Mouse (Mus musculus): ENCODE measurements around the gene Klf16. TPM values are rescaled to one million over a fixed set of nuclear protein-coding genes. Genes with fewer than 3 reads are reported as not detected.

The Klf16 gene
- polyA plus RNA-seq, 1 experiment from 2014 or later: 12.1 TPM

GRCm38 (mm10) chr10:80585581-80585980, 8.5 kb upstream of the Klf16 start:
- Histone ChIP-seq H3K9ac (replicated peaks) (no peak overlapping the region; the same call in 1 of the 2 replicates), H3K36me3 (peaks cover 56% of the 10 kb centered on the region), H3K4me1 (replicated peaks) (peaks cover 30% of the 10 kb centered on the region), H3K4me3 (replicated peaks) (0 out of 2 replicates have a peak overlapping the region, but pooled peaks have one; percentile 8), H3K9me3 (no peaks in the 10 kb centered on the region), H3K4me2 (peak overlapping the region; percentile 32), H3K27me3 (no peaks in the 10 kb centered on the region), H3K27ac (no peak overlapping the region)
- no peak for ATAC-seq (ENCODE audit: insufficient number of reproducible peaks, insufficient read depth, low FRiP score, low TSS enrichment, low read depth)
- 90% methylated on average over 8 of the region's 8 CpGs for WGBS

DNA sequence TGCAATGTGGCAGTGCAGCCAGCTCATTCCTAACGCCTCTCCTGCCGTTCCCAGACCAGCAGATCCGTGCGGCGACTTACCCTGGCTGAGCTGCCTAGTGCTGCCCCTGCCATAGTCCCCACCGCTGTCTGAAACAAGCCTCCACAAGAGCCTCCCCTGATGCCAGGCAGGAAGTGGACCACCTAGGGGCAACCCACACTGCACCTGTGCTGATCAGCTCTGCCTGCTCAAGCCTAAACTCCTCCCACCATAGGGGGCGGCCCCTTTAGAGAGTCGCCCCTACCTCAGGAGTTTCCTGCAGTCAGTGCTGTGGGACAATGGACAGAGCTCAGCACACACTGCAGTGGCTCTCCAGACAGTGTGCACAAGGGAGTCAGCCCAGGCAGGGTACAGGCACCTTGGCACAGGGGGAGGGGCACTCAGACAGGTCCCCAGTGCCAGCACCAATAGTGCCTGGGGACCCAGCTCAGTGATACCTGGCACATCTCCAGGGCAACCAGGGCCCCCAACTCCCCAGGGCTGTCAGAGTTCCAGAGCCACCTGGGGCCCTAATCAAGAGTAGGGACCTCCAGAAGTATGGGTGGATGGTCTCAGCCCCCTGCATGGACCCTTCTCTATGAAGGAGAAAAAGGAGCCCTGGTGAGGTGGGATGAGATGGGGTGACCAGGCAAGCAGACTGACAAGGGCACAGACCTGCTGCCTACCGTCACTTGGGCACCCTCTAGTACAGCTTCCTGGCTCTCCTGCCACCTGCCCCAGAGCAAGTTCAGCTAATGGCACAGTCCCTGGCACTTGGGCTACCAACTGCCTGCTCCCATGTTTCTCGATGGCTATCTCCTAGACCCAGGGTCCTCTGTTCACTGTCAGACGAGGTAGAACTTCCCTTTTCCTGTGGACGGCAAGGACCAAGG, 7.8 kb upstream of the Klf16 start:
- no peak for ATAC-seq (ENCODE audit: insufficient number of reproducible peaks, insufficient read depth, low FRiP score, low TSS enrichment, low read depth)

GRCm38 (mm10) chr10:80584045-80584488, 6.9 kb upstream of the Klf16 start:
- H3K36me3 ChIP-seq: peaks cover 56% of the 10 kb centered on the region
- H3K27ac ChIP-seq: no peak overlapping the region
- H3K27me3 ChIP-seq: no peaks in the 10 kb centered on the region
- H3K9ac ChIP-seq (replicated peaks): 0 out of 2 replicates have a peak overlapping the region, but pooled peaks have one; percentile 34
- ATAC-seq (ENCODE audit: insufficient number of reproducible peaks, insufficient read depth, low FRiP score, low TSS enrichment, low read depth): no peak
- H3K4me2 ChIP-seq: no peak overlapping the region
- H3K9me3 ChIP-seq: no peaks in the 10 kb centered on the region
- no peak overlapping the region for H3K4me3 ChIP-seq (replicated peaks)
- 65% methylated on average over 12 of the region's 12 CpGs for WGBS
- peaks cover 24% of the 10 kb centered on the region for H3K4me1 ChIP-seq (replicated peaks)

More for the DNA sequence above, 7.8 kb upstream of the Klf16 start:
- H3K9me3 ChIP-seq: no peaks in the 10 kb centered on the region
- H3K4me3 ChIP-seq (replicated peaks): 0 out of 2 replicates have a peak overlapping the region, but pooled peaks have one; percentile 8
- H3K27ac ChIP-seq: no peak overlapping the region
- H3K36me3 ChIP-seq: peaks cover 56% of the 10 kb centered on the region
- peaks cover 30% of the 10 kb centered on the region for H3K4me1 ChIP-seq (replicated peaks)
- peak overlapping the region; percentile 34; the same call in 1 of the 2 replicates for H3K9ac ChIP-seq (replicated peaks)
- WGBS: 75% methylated on average over 12 of the region's 12 CpGs
- no peaks in the 10 kb centered on the region for H3K27me3 ChIP-seq
- peak overlapping the region; percentile 32; the same call in 1 of the 2 replicates for H3K4me2 ChIP-seq

DNA sequence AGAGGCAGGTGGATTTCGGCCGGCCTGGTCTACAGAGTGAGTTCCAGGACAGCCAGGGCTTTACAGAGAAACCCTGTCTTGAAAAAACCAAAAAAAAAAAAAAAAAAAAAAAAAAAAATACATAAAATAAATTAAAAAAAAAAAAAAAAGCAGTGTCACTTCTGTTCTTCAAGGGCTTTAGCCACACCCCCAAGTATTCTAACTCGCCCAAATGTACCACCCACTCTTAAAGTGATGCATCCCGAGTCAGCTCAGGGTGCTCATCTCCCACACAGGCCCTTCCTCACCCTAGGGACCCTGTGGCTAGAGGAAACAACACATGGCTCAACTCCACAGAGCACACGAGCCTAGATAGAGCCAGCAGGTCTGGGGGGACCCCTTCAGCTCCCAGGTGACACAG, 5.9 kb upstream of the Klf16 start:
- no peak for ATAC-seq (ENCODE audit: insufficient number of reproducible peaks, insufficient read depth, low FRiP score, low TSS enrichment, low read depth)
- Histone ChIP-seq H3K9me3 (no peaks in the 10 kb centered on the region), H3K36me3 (peaks cover 56% of the 10 kb centered on the region), H3K4me3 (replicated peaks) (no peak overlapping the region), H3K4me1 (replicated peaks) (peaks cover 22% of the 10 kb centered on the region), H3K27me3 (no peaks in the 10 kb centered on the region), H3K27ac (no peak overlapping the region), H3K9ac (replicated peaks) (no peak overlapping the region), H3K4me2 (no peak overlapping the region)
- 92% methylated on average over 5 of the region's 5 CpGs for WGBS

DNA sequence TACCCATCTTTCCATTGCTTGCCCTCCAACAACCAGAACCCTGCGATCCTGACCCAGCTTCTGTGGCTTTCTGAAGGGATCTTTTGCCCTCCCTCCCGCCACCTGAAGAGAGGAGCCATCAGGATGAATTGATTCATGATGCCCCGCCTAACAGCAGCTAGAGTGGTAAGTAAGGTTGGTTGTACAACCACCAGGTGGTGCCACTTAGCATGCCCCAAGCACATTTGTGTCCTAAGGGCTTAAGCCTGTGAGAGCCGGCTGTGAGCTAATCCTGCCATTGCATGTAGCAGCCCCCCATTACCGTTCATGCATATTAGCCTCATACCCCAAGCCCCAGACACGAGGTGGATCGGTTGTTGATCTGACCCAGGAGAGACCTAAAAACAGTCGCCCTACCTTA, 1.8 kb upstream of the Klf16 start:
- peak overlapping the region; percentile 76; the same call in 1 of the 2 replicates for H3K9ac ChIP-seq (replicated peaks)
- H3K27me3 ChIP-seq: no peaks in the 10 kb centered on the region
- H3K9me3 ChIP-seq: no peaks in the 10 kb centered on the region
- peaks cover 31% of the 10 kb centered on the region for H3K4me1 ChIP-seq (replicated peaks)
- H3K36me3 ChIP-seq: peaks cover 25% of the 10 kb centered on the region
- H3K4me2 ChIP-seq: peak overlapping the region; percentile 98
- peak overlapping the region; percentile 91 for H3K27ac ChIP-seq
- ATAC-seq (ENCODE audit: insufficient number of reproducible peaks, insufficient read depth, low FRiP score, low TSS enrichment, low read depth): no peak
- WGBS: 9% methylated on average over 8 of the region's 8 CpGs
- H3K4me3 ChIP-seq (replicated peaks): peak overlapping the region; percentile 85

GRCm38 (mm10) chr10:80578131-80578750, 1.1 kb upstream of the Klf16 start:
- Histone ChIP-seq H3K9me3 (no peaks in the 10 kb centered on the region), H3K27me3 (no peaks in the 10 kb centered on the region), H3K27ac (peak overlapping the region; percentile 91), H3K4me2 (peak overlapping the region; percentile 98), H3K4me1 (replicated peaks) (peaks cover 34% of the 10 kb centered on the region), H3K36me3 (peaks cover 18% of the 10 kb centered on the region), H3K9ac (replicated peaks) (peak overlapping the region; percentile 76), H3K4me3 (replicated peaks) (peak overlapping the region; percentile 85)
- WGBS: under 1% methylated on average over 29 of the region's 29 CpGs
- ATAC-seq (ENCODE audit: insufficient number of reproducible peaks, insufficient read depth, low FRiP score, low TSS enrichment, low read depth): peak; percentile 26; the same call in 1 of the 2 replicates

- H3K4me2 ChIP-seq: peak overlapping the region; percentile 98
- WGBS: under 1% methylated on average over 91 of the region's 96 CpGs
- peak overlapping the region; percentile 85 for H3K4me3 ChIP-seq (replicated peaks)
- H3K9ac ChIP-seq (replicated peaks): peak overlapping the region; percentile 76
- H3K36me3 ChIP-seq: peaks cover 5% of the 10 kb centered on the region
- H3K4me1 ChIP-seq (replicated peaks): peaks cover 46% of the 10 kb centered on the region
- H3K27ac ChIP-seq: peak overlapping the region; percentile 91
- no peaks in the 10 kb centered on the region for H3K9me3 ChIP-seq
- no peak for ATAC-seq (ENCODE audit: insufficient number of reproducible peaks, insufficient read depth, low FRiP score, low TSS enrichment, low read depth)
- H3K27me3 ChIP-seq: no peaks in the 10 kb centered on the region
These were observed 548 bp downstream of the Klf16 start for GRCm38 (mm10) chr10:80576351-80577194.

- WGBS: 15% methylated on average over 17 of the region's 17 CpGs
- ATAC-seq (ENCODE audit: insufficient number of reproducible peaks, insufficient read depth, low FRiP score, low TSS enrichment, low read depth): no peak
- H3K27me3 ChIP-seq: no peaks in the 10 kb centered on the region
These were observed 1.2 kb downstream of the Klf16 start for GRCm38 (mm10) chr10:80575925-80576324.

DNA sequence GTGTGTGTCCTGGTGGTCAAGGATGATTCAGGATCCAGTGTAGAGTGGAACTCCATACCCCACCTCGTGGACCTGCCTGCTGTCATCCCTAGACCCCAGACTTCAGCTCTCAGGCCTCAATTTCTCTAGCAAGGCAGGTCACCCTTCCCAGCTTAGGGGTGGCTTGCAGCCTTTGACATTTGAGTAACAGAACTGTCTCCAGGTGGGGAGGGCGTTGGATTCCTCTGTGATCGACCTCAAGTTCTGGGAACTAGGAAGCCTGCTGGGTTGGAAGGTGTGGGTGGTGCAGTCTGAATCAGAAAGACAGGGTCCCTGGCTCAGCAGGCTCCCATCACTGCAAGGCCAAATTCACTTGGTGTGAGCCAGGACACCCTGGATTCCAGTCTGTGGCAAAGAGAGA, 2.2 kb downstream of the Klf16 start:
- H3K4me1 ChIP-seq (replicated peaks): peaks cover 62% of the 10 kb centered on the region
- ATAC-seq (ENCODE audit: insufficient number of reproducible peaks, insufficient read depth, low FRiP score, low TSS enrichment, low read depth): no peak
- no peak overlapping the region for H3K27ac ChIP-seq
- no peaks in the 10 kb centered on the region for H3K27me3 ChIP-seq
- no peaks in the 10 kb centered on the region for H3K9me3 ChIP-seq
- 0 out of 2 replicates have a peak overlapping the region, but pooled peaks have one; percentile 85 for H3K4me3 ChIP-seq (replicated peaks)
- no peaks in the 10 kb centered on the region for H3K36me3 ChIP-seq
- H3K9ac ChIP-seq (replicated peaks): no peak overlapping the region
- 74% methylated on average over 3 of the region's 3 CpGs for WGBS
- peak overlapping the region; percentile 98; the same call in 1 of the 2 replicates for H3K4me2 ChIP-seq

More at GRCm38 (mm10) chr10:80575925-80576324, 1.2 kb downstream of the Klf16 start:
- H3K4me2 ChIP-seq: peak overlapping the region; percentile 98
- H3K36me3 ChIP-seq: no peaks in the 10 kb centered on the region
- no peak overlapping the region for H3K27ac ChIP-seq
- H3K4me3 ChIP-seq (replicated peaks): peak overlapping the region; percentile 85
- no peaks in the 10 kb centered on the region for H3K9me3 ChIP-seq
- peaks cover 52% of the 10 kb centered on the region for H3K4me1 ChIP-seq (replicated peaks)
- peak overlapping the region; percentile 76 for H3K9ac ChIP-seq (replicated peaks)

- Histone ChIP-seq H3K27ac (no peak overlapping the region), H3K4me1 (replicated peaks) (peaks cover 68% of the 10 kb centered on the region), H3K4me3 (replicated peaks) (no peak overlapping the region), H3K9ac (replicated peaks) (no peak overlapping the region), H3K9me3 (no peaks in the 10 kb centered on the region), H3K4me2 (0 out of 2 replicates have a peak overlapping the region, but pooled peaks have one; percentile 2), H3K27me3 (no peaks in the 10 kb centered on the region), H3K36me3 (peaks cover under 1% of the 10 kb centered on the region; the same call in 1 of the 2 replicates)
- ATAC-seq (ENCODE audit: insufficient number of reproducible peaks, insufficient read depth, low FRiP score, low TSS enrichment, low read depth): no peak
- 73% methylated on average over 9 of the region's 9 CpGs for WGBS
These were observed 3.2 kb downstream of the Klf16 start for GRCm38 (mm10) chr10:80573944-80574343.
